Mouse (Mus musculus) heart, adult 2 months (tissue): ENCODE data around the gene Rhbdl1. TPM values are rescaled to one million over a fixed set of nuclear protein-coding genes. Genes with fewer than 3 reads are reported as not detected.
A peak's percentile ranks its signal among the peaks of the same experiment; 100 is the strongest.

Experiments
- DNase-seq, 2 experiments: peaks; one replicate each; pipeline ENCODE4 v3.0.0; 2021
- H3K27ac ChIP-seq: fragments of 200-600 bp; 2 replicates; pipeline ENCODE4 v1.8.1; 2022
- H3K27me3 ChIP-seq: fragments of 200-500 bp; 2 replicates; pipeline ENCODE4 v1.6.1; 2012; ENCODE audit warnings: mild to moderate bottlenecking, low read length, inconsistent platforms, mixed read lengths; ENCODE audit not compliant: control insufficient read depth, insufficient read depth
- H3K36me3 ChIP-seq: fragments of 200-500 bp; 2 replicates; pipeline ENCODE4 v1.6.1; 2012; ENCODE audit warnings: low read length, inconsistent platforms; ENCODE audit not compliant: control insufficient read depth, insufficient read depth
- H3K4me1 ChIP-seq: fragments of 200-500 bp; 2 replicates; pipeline ENCODE4 v1.6.1; 2011; ENCODE audit warnings: low read length; ENCODE audit not compliant: control insufficient read depth, insufficient read depth
- H3K4me3 ChIP-seq: fragments of 200-600 bp; 2 replicates; pipeline ENCODE4 v1.8.1; 2022
- H3K79me2 ChIP-seq: fragments of 200-500 bp; replicated peaks from 2 replicates; pipeline ENCODE4 v1.6.1; 2012; ENCODE audit warnings: mild to moderate bottlenecking, inconsistent platforms, low read length, moderate library complexity, mixed read lengths; ENCODE audit not compliant: control insufficient read depth, insufficient read depth
- H3K9ac ChIP-seq: fragments of 200-500 bp; 2 replicates; pipeline ENCODE4 v1.6.1; 2012; ENCODE audit warnings: low read depth, mild to moderate bottlenecking, control low read depth, inconsistent platforms, low read length, mixed read lengths
- CTCF ChIP-seq: fragments of 200-600 bp; IDR thresholded peaks from 2 replicates; pipeline ENCODE4 v1.8.1; 2022; ENCODE audit warnings: antibody characterized with exemption, mild to moderate bottlenecking, moderate library complexity
- EP300 ChIP-seq: fragments of 200-500 bp; IDR thresholded peaks from 2 replicates; pipeline ENCODE4 v1.6.1; 2011; ENCODE audit warnings: low read depth, low read length, control low read depth; ENCODE audit not compliant: insufficient read depth
- POLR2A ChIP-seq: fragments of 200-500 bp; IDR thresholded peaks from 2 replicates; pipeline ENCODE4 v1.6.1; 2011; ENCODE audit warnings: mild to moderate bottlenecking, low read depth, low read length, control low read depth; ENCODE audit not compliant: insufficient read depth
- WGBS: fragments of 180-500 bp; shearing (Covaris S2); methylation state at CpG from one replicate; pipeline ENCODE4 v1.1.7; 2018; 5-methylcytosine and 5-hydroxymethylcytosine counted together
- intact Hi-C: fragments of 180-260 bp; cut with DNase I; formaldehyde crosslinking; loops from one replicate; pipeline ENCODE4 v1.15.1; 2025
- microRNA-seq, 2 experiments: library from miRNA; unstranded; fragments of <30 nt; microRNA quantifications; one replicate each; pipeline ENCODE4 v1.2.0; 2021
- polyA plus RNA-seq: library from polyadenylated mRNA; depleted of rRNA; stranded (reverse); fragments of >200 nt; gene quantifications from 2 replicates; pipeline ENCODE4 v1.2.3, GENCODE M21; 2012; rRNA removed
- total RNA-seq, 2 experiments: library from RNA; stranded (reverse); gene quantifications; 2 replicates each; pipeline ENCODE4 v1.2.3; 2021

Rhbdl1 gene
- total and polyA plus RNA-seq, 3 experiments = 0.55 to 4.9 (median 0.82) TPM

DNA sequence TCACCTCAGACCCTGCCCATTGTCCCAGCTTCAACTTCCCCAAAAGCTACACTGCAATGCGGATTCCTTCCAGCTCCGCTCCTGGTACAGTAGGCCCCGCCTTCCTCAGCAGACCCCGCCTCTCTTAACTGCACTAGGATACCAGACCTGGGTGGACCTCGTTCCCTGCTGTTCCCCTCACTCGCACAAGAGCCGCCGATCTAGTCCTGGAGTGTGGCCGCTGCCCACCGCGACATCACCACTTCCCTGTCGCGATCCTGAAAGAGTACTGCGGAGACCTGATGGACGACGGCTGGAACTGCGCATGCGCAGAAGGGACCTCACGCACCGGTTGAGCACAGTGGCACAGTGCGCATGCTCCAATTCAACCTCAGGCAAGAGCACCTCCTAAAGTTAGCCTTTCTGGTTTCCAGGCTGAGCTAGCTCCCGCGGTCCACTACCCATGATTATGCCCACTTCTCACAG is 51.8 kb downstream of the Rhbdl1 start, which contains the start of gene Haghl:
Gene Haghl (minus strand): TSS at position 393 of the 465 bp plus-strand sequence.
- peak; percentile 93 to 96 for DNase-seq
- H3K79me2 ChIP-seq = no peaks in the 10 kb centered on the region
- H3K36me3 ChIP-seq = no peaks in the 10 kb centered on the region
- H3K4me3 ChIP-seq = peak within 1 kb of the TSS; percentile 91
- peak; percentile 89 for TF ChIP-seq POLR2A
- TF ChIP-seq CTCF = peak; percentile 37
- TF ChIP-seq EP300 = no peak
- H3K4me1 ChIP-seq = peaks cover 2% of the 10 kb centered on the region; the same call in 1 of the 2 replicates
- no peaks in the 10 kb centered on the region for H3K27me3 ChIP-seq
- WGBS = under 1% methylated on average over 23 of the region's 23 CpGs
- intact Hi-C loops = no loop called here
- peak within 1 kb of the TSS; percentile 60 for H3K9ac ChIP-seq
- peak within 1 kb of the TSS; percentile 85 for H3K27ac ChIP-seq

Small RNA genes lying within 50 kb of the gene (microRNA-seq; reads per million reads assigned to microRNA genes)
- gene Mir3082 = 0 to 3.4 reads per million in 2 experiments

Other genes starting within 250 kb of the Rhbdl1 start
- gene Gng13, start 120.1 kb downstream of the Rhbdl1 start, total RNA-seq = under 1 TPM in 1 of 2 experiments, not detected in 1; 0.81 TPM
- gene Gng13, start 120.1 kb downstream of the Rhbdl1 start, polyA plus RNA-seq = 0.27 and 0.35 TPM in 2 replicates
- 1 to 10 TPM; 1.3 to 1.6 TPM for gene Chtf18, start 109.9 kb downstream of the Rhbdl1 start, total RNA-seq
- gene Chtf18, start 109.9 kb downstream of the Rhbdl1 start, polyA plus RNA-seq = 0.85 and 1.7 TPM in 2 replicates
- gene Rpusd1, start 109.6 kb downstream of the Rhbdl1 start, total RNA-seq = 1 to 10 TPM; 4.2 to 5.1 TPM
- gene Rpusd1, start 109.6 kb downstream of the Rhbdl1 start, polyA plus RNA-seq = 18.0 and 18.3 TPM in 2 replicates
- not detected for gene Mslnl, start 101.3 kb downstream of the Rhbdl1 start, total RNA-seq
- 0.10 and 0.26 TPM in 2 replicates for gene Mslnl, start 101.3 kb downstream of the Rhbdl1 start, polyA plus RNA-seq
- gene Msln, start 82.9 kb downstream of the Rhbdl1 start, total RNA-seq = 10 to 100 TPM; 13.2 to 16.6 TPM
- 24.7 and 25.6 TPM in 2 replicates for gene Msln, start 82.9 kb downstream of the Rhbdl1 start, polyA plus RNA-seq
- gene Narfl, start 63.5 kb downstream of the Rhbdl1 start, total RNA-seq = 10 to 100 TPM; 42.1 to 45.1 TPM
- 36.4 and 52.6 TPM in 2 replicates for gene Narfl, start 63.5 kb downstream of the Rhbdl1 start, polyA plus RNA-seq
- gene Haghl, start 51.6 kb downstream of the Rhbdl1 start, total RNA-seq = 1 to 10 TPM; 6.4 to 7.7 TPM
- 19.5 and 23.4 TPM in 2 replicates for gene Haghl, start 51.6 kb downstream of the Rhbdl1 start, polyA plus RNA-seq
- not detected for gene Ccdc78, start 50.7 kb downstream of the Rhbdl1 start, total RNA-seq
- gene Ccdc78, start 50.7 kb downstream of the Rhbdl1 start, polyA plus RNA-seq = 1.1 TPM in 1 of 2 replicates, not detected in the other
- gene Fam173a, start 44.4 kb downstream of the Rhbdl1 start, total RNA-seq = 10 to 100 TPM; 30.8 to 38.3 TPM
- 49.7 and 63.6 TPM in 2 replicates for gene Fam173a, start 44.4 kb downstream of the Rhbdl1 start, polyA plus RNA-seq
- not detected for gene AC134908.4, start 41.6 kb downstream of the Rhbdl1 start, total RNA-seq
- not detected in 2 replicates for gene AC134908.4, start 41.6 kb downstream of the Rhbdl1 start, polyA plus RNA-seq
- gene Metrn, start 40.2 kb downstream of the Rhbdl1 start, total RNA-seq = 10 to 100 TPM; 49.0 to 54.6 TPM
- gene Metrn, start 40.2 kb downstream of the Rhbdl1 start, polyA plus RNA-seq = 43.3 and 47.9 TPM in 2 replicates
- 1 to 10 TPM; 1.1 to 1.4 TPM for gene Fbxl16, start 28.2 kb downstream of the Rhbdl1 start, total RNA-seq
- gene Fbxl16, start 28.2 kb downstream of the Rhbdl1 start, polyA plus RNA-seq = 2.3 and 3.2 TPM in 2 replicates
- 10 to 100 TPM; 11.0 to 11.1 TPM for gene Wdr24, start 13.7 kb downstream of the Rhbdl1 start, total RNA-seq
- 20.4 and 22.9 TPM in 2 replicates for gene Wdr24, start 13.7 kb downstream of the Rhbdl1 start, polyA plus RNA-seq
- 10 to 100 TPM; 32.7 to 36.9 TPM for gene Jmjd8, start 8.4 kb downstream of the Rhbdl1 start, total RNA-seq
- 47.2 and 48.9 TPM in 2 replicates for gene Jmjd8, start 8.4 kb downstream of the Rhbdl1 start, polyA plus RNA-seq
- gene Stub1, start 3.9 kb downstream of the Rhbdl1 start, total RNA-seq = 100 to 1,000 TPM; 105 to 129 TPM
- gene Stub1, start 3.9 kb downstream of the Rhbdl1 start, polyA plus RNA-seq = 147 and 174 TPM in 2 replicates
- 1 to 10 TPM; 2.4 to 2.9 TPM for gene Gm20683, start 4.5 kb upstream of the Rhbdl1 start, total RNA-seq
- gene Gm20683, start 4.5 kb upstream of the Rhbdl1 start, polyA plus RNA-seq = 13.9 and 21.6 TPM in 2 replicates
- 100 to 1,000 TPM; 120 to 139 TPM for gene Rhot2, start 7.6 kb upstream of the Rhbdl1 start, total RNA-seq
- 209 and 257 TPM in 2 replicates for gene Rhot2, start 7.6 kb upstream of the Rhbdl1 start, polyA plus RNA-seq
- gene Wdr90, start 24.2 kb upstream of the Rhbdl1 start, total RNA-seq = 1 to 10 TPM; 1.2 to 1.3 TPM
- gene Wdr90, start 24.2 kb upstream of the Rhbdl1 start, polyA plus RNA-seq = 8.0 and 8.5 TPM in 2 replicates
- 100 to 1,000 TPM; 234 to 288 TPM for gene Mcrip2, start 31.5 kb upstream of the Rhbdl1 start, total RNA-seq
- 189 and 254 TPM in 2 replicates for gene Mcrip2, start 31.5 kb upstream of the Rhbdl1 start, polyA plus RNA-seq
- 10 to 100 TPM; 12.7 TPM for gene Mettl26, start 37.8 kb upstream of the Rhbdl1 start, total RNA-seq
- 24.8 and 30.5 TPM in 2 replicates for gene Mettl26, start 37.8 kb upstream of the Rhbdl1 start, polyA plus RNA-seq
- gene Wfikkn1, start 43.6 kb upstream of the Rhbdl1 start, total RNA-seq = under 1 TPM; 0.50 to 0.82 TPM
- gene Wfikkn1, start 43.6 kb upstream of the Rhbdl1 start, polyA plus RNA-seq = 0.29 and 0.44 TPM in 2 replicates
- 10 to 100 TPM; 15.2 to 17.6 TPM for gene Rab40c, start 82.4 kb upstream of the Rhbdl1 start, total RNA-seq
- gene Rab40c, start 82.4 kb upstream of the Rhbdl1 start, polyA plus RNA-seq = 20.5 and 33.8 TPM in 2 replicates
- 10 to 100 TPM; 40.8 to 48.7 TPM for gene Pigq, start 107.6 kb upstream of the Rhbdl1 start, total RNA-seq
- 74.7 and 115 TPM in 2 replicates for gene Pigq, start 107.6 kb upstream of the Rhbdl1 start, polyA plus RNA-seq
- gene Nhlrc4, start 107.7 kb upstream of the Rhbdl1 start, total RNA-seq = under 1 TPM; 0.10 to 0.30 TPM
- 0.15 and 2.8 TPM in 2 replicates for gene Nhlrc4, start 107.7 kb upstream of the Rhbdl1 start, polyA plus RNA-seq
- gene A930017K11Rik, start 115.3 kb upstream of the Rhbdl1 start, total RNA-seq = under 1 TPM; 0.27 to 0.37 TPM
- gene A930017K11Rik, start 115.3 kb upstream of the Rhbdl1 start, polyA plus RNA-seq = 0.44 and 0.61 TPM in 2 replicates
- gene Capn15, start 148.5 kb upstream of the Rhbdl1 start, total RNA-seq = 1 to 10 TPM; 6.1 to 7.4 TPM
- 15.1 and 15.5 TPM in 2 replicates for gene Capn15, start 148.5 kb upstream of the Rhbdl1 start, polyA plus RNA-seq
- gene Rab11fip3, start 232.3 kb upstream of the Rhbdl1 start, total RNA-seq = 10 to 100 TPM; 29.7 to 30.5 TPM
- 29.3 and 33.1 TPM in 2 replicates for gene Rab11fip3, start 232.3 kb upstream of the Rhbdl1 start, polyA plus RNA-seq